Comparison of ENCODE assay signal across 14 mouse cellular contexts in the genomic region with DNA sequence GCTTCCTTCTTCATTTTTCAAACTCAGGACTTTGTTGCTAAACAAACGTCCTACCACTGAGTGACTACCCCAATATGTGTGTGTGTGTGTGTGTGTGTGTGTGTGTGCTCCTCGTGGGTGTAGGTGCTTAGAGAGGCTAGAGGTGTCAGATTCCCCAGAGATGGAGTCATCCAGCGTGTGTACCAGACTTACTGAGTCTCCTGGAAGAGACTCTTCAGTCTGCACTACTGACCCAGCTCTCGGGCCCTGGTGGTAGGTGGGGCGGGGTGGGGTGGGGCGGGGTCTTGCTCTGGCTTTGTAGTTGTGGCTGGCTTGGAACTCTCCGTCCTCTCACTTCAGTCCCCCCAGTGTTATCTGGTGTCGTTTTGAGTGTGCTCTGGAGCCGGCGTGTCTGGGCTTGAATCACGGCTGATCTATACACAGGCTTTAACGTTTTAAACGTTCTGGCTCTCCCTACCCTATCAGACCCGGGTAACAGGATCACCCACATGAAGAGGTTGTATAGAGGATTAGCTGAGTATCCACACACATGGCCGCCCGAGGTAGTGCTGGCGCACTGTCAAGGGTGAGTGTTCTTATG. TPM values are rescaled to one million over a fixed set of nuclear protein-coding genes. Genes with fewer than 3 reads are reported as not detected.
A peak's percentile ranks its signal among the peaks of the same experiment; 100 is the strongest.
DNase-seq lines count a peak whose midpoint lies in the region; ATAC-seq and TF ChIP-seq lines count a peak whose summit lies in the region.
"Had no signal": no experiment of that assay in that cellular context is flagged by ENCODE, and none has a peak within 500 bp of the region (broad histone marks: within the 10 kb centered on the region; RNA-seq: fewer than 3 reads in every experiment).

No protein-coding gene starts in this region.

- no peaks in the 10 kb centered on the region for H3K9me3 ChIP-seq in kidney, embryonic 16.5 days (ENCODE audit: low read length)
- no peaks in the 10 kb centered on the region for H3K9me3 ChIP-seq in ES-Bruce4 (replicated peaks; ENCODE audit: control insufficient read depth, insufficient read depth, low read length, poor library complexity, severe bottlenecking)
- H3K9me3 ChIP-seq: intestine, embryonic 15.5 days had no signal

- no peak for TF ChIP-seq EP300 in ES-Bruce4 (IDR thresholded peaks at IDR 0.05; ENCODE audit: insufficient read depth, low read depth, low read length)

- H3K27me3 ChIP-seq in kidney, embryonic 16.5 days (ENCODE audit: insufficient read depth, low read length): no peaks in the 10 kb centered on the region
- no peaks in the 10 kb centered on the region for H3K27me3 ChIP-seq in ES-Bruce4 (ENCODE audit: control insufficient read depth, insufficient read depth, low read length, poor library complexity, severe bottlenecking)
- H3K27me3 ChIP-seq: intestine, embryonic 15.5 days had no signal

- peaks cover 8% of the 10 kb centered on the region; the same call in 1 of the 2 replicates for H3K36me3 ChIP-seq in kidney, embryonic 16.5 days (ENCODE audit: insufficient read depth, low read length)
- H3K36me3 ChIP-seq in ES-Bruce4 (ENCODE audit: control insufficient read depth, insufficient read depth, low read length, poor library complexity, severe bottlenecking): no peaks in the 10 kb centered on the region

- intact Hi-C loops in gastrocnemius, adult 2 months (cut with DNase I): no loop called here
- intact Hi-C loops in left cerebral cortex, postnatal 14 days (cut with DNase I): loop anchor here (10.0 kb wide), 1 partner anchor 257 kb away; the partner anchor contains the start of gene Asic1

- TF ChIP-seq CTCF in gastrocnemius, adult 2 months (IDR thresholded peaks at IDR 0.05): no peak
- TF ChIP-seq CTCF in ES-Bruce4 (IDR thresholded peaks at IDR 0.05; ENCODE audit: low read depth, low read length): no peak
- TF ChIP-seq CTCF in embryonic fibroblast, embryonic 13.5 days (IDR thresholded peaks at IDR 0.05; ENCODE audit: borderline replicate concordance, insufficient read depth, low read length): no peak

- H3K4me1 ChIP-seq in kidney, embryonic 16.5 days (ENCODE audit: insufficient read depth, low read length): peaks cover 39% of the 10 kb centered on the region
- no peaks in the 10 kb centered on the region for H3K4me1 ChIP-seq in ES-Bruce4 (ENCODE audit: control insufficient read depth, insufficient read depth, low read length)
- peaks cover 8% of the 10 kb centered on the region for H3K4me1 ChIP-seq in embryonic fibroblast, embryonic 13.5 days (ENCODE audit: control insufficient read depth, insufficient read depth, low read length)

- WGBS in kidney, embryonic 16.5 days: 35% methylated on average over 17 of the region's 17 CpGs

- peak overlapping the region; percentile 24; the same call in 1 of the 2 replicates for H3K27ac ChIP-seq in gastrocnemius, adult 2 months
- 0 out of 2 replicates have a peak overlapping the region, but pooled peaks have one; percentile 1 for H3K27ac ChIP-seq in kidney, embryonic 16.5 days (ENCODE audit: low read length)
- peak overlapping the region; percentile 86 for H3K27ac ChIP-seq in ES-Bruce4 (ENCODE audit: insufficient read depth, low read length)
- peak overlapping the region; percentile 63 for H3K27ac ChIP-seq in embryonic fibroblast, embryonic 13.5 days (ENCODE audit: insufficient read depth, low read length)
- H3K27ac ChIP-seq: intestine, embryonic 15.5 days had no signal

- no peak overlapping the region for H3K4me3 ChIP-seq in gastrocnemius, adult 2 months
- no peak overlapping the region for H3K4me3 ChIP-seq in kidney, embryonic 16.5 days (ENCODE audit: low read length)
- H3K4me3 ChIP-seq in ES-Bruce4 (ENCODE audit: low read depth, low read length): peak overlapping the region; percentile 47
- no peak overlapping the region for H3K4me3 ChIP-seq in embryonic fibroblast, embryonic 13.5 days (ENCODE audit: insufficient read depth, low read length)
- H3K4me3 ChIP-seq: intestine, embryonic 15.5 days had no signal

- H3K4me2 ChIP-seq in kidney, embryonic 16.5 days (replicated peaks; ENCODE audit: low read depth, low read length): no peak overlapping the region
- H3K4me2 ChIP-seq: intestine, embryonic 15.5 days had no signal

- no peak for TF ChIP-seq POLR2A in ES-Bruce4 (IDR thresholded peaks at IDR 0.05; ENCODE audit: insufficient read depth, low read length)
- no peak for TF ChIP-seq POLR2A in embryonic fibroblast, embryonic 13.5 days (IDR thresholded peaks at IDR 0.05; ENCODE audit: low read depth, low read length)

- no peak for ATAC-seq in kidney, embryonic 16.5 days (ENCODE audit: low FRiP score, low TSS enrichment)
- ATAC-seq: intestine, embryonic 15.5 days had no signal

- H3K9ac ChIP-seq in kidney, embryonic 16.5 days (replicated peaks; ENCODE audit: low read length): no peak overlapping the region
- peak overlapping the region; percentile 63 for H3K9ac ChIP-seq in ES-Bruce4 (ENCODE audit: low read depth, poor library complexity, severe bottlenecking)
- H3K9ac ChIP-seq: intestine, embryonic 15.5 days had no signal

- DNase-seq in gastrocnemius, adult 2 months: no peak
- DNase-seq in gastrocnemius, postnatal 10 days: no peak
- no peak for DNase-seq in kidney, adult 9 months
- DNase-seq in left cerebral cortex, postnatal 14 days (ENCODE audit: low spot score in 2 of 2): no peak
- DNase-seq in left cerebral cortex, adult 8-10 months (ENCODE audit: low spot score in 2 of 2): no peak
- DNase-seq: B cell, adult 2 months; cerebellum, adult 9-10 months; kidney, postnatal 25 days; layer of hippocampus, postnatal 36 days; thymus, postnatal 14 days had no signal

RNA-seq across cellular contexts. Expression of gene Tmbim6, which starts 25.1 kb away (rescaled TPM):
- 100 to 1,000 TPM; 181 to 184 TPM for total RNA-seq in gastrocnemius, adult 2 months (2021)
- 100 to 1,000 TPM; 189 to 194 TPM for total RNA-seq in gastrocnemius, postnatal 10 days (2021)
- polyA plus RNA-seq in kidney, embryonic 16.5 days (2015; fragmentation: Nextera tagmentation; extraction: Ambion mirVana): 634 and 653 TPM in 2 replicates
- 429 and 499 TPM in 2 replicates for polyA plus RNA-seq in ES-Bruce4 (2011; ENCODE audit: insufficient read depth, insufficient read length, low read depth, missing spikeins)
- 419 and 479 TPM in 2 replicates for polyA plus RNA-seq in embryonic fibroblast, embryonic 13.5 days (2011; ENCODE audit: insufficient read length, low read depth, missing spikeins)
- 100 to 1,000 TPM; 330 to 349 TPM for total RNA-seq in left cerebral cortex, postnatal 14 days (2021)
- total RNA-seq in left cerebral cortex, adult 8-10 months (2022): 100 to 1,000 TPM; 336 to 365 (median 345) TPM

RNA-seq across cellular contexts. Expression of gene Nckap5l, which starts 39.8 kb away (rescaled TPM):
- 1 to 10 TPM; 2.3 to 2.7 TPM for total RNA-seq in gastrocnemius, adult 2 months (2021)
- total RNA-seq in gastrocnemius, postnatal 10 days (2021): 10 to 100 TPM; 12.3 to 21.0 TPM
- 9.3 and 10.9 TPM in 2 replicates for polyA plus RNA-seq in kidney, embryonic 16.5 days (2015; fragmentation: Nextera tagmentation; extraction: Ambion mirVana)
- 6.1 and 10.4 TPM in 2 replicates for polyA plus RNA-seq in ES-Bruce4 (2011; ENCODE audit: insufficient read depth, insufficient read length, low read depth, missing spikeins)
- 11.6 and 18.6 TPM in 2 replicates for polyA plus RNA-seq in embryonic fibroblast, embryonic 13.5 days (2011; ENCODE audit: insufficient read length, low read depth, missing spikeins)
- 10 to 100 TPM; 27.6 to 35.6 TPM for total RNA-seq in left cerebral cortex, postnatal 14 days (2021)
- 10 to 100 TPM; 19.1 to 22.9 (median 19.5) TPM for total RNA-seq in left cerebral cortex, adult 8-10 months (2022)

RNA-seq across cellular contexts. Expression of gene Fmnl3, which starts 47.5 kb away (rescaled TPM):
- 1 to 10 TPM; 5.5 to 7.2 TPM for total RNA-seq in gastrocnemius, adult 2 months (2021)
- total RNA-seq in gastrocnemius, postnatal 10 days (2021): 10 to 100 TPM; 17.6 to 26.2 TPM
- 27.1 and 29.8 TPM in 2 replicates for polyA plus RNA-seq in kidney, embryonic 16.5 days (2015; fragmentation: Nextera tagmentation; extraction: Ambion mirVana)
- 10.1 and 10.2 TPM in 2 replicates for polyA plus RNA-seq in ES-Bruce4 (2011; ENCODE audit: insufficient read depth, insufficient read length, low read depth, missing spikeins)
- 49.5 and 51.2 TPM in 2 replicates for polyA plus RNA-seq in embryonic fibroblast, embryonic 13.5 days (2011; ENCODE audit: insufficient read length, low read depth, missing spikeins)
- 10 to 100 TPM; 11.3 to 13.4 TPM for total RNA-seq in left cerebral cortex, postnatal 14 days (2021)
- total RNA-seq in left cerebral cortex, adult 8-10 months (2022): 10 to 100 TPM; 10.7 to 14.2 (median 12.7) TPM

RNA-seq across cellular contexts. Expression of gene Bcdin3d, which starts 56.7 kb away (rescaled TPM):
- 1 to 10 TPM; 4.3 to 4.5 TPM for total RNA-seq in gastrocnemius, adult 2 months (2021)
- 1 to 10 TPM; 5.3 TPM for total RNA-seq in gastrocnemius, postnatal 10 days (2021)
- polyA plus RNA-seq in kidney, embryonic 16.5 days (2015; fragmentation: Nextera tagmentation; extraction: Ambion mirVana): 16.8 and 18.2 TPM in 2 replicates
- 10.7 and 12.5 TPM in 2 replicates for polyA plus RNA-seq in ES-Bruce4 (2011; ENCODE audit: insufficient read depth, insufficient read length, low read depth, missing spikeins)
- polyA plus RNA-seq in embryonic fibroblast, embryonic 13.5 days (2011; ENCODE audit: insufficient read length, low read depth, missing spikeins): 3.5 and 5.8 TPM in 2 replicates
- total RNA-seq in left cerebral cortex, postnatal 14 days (2021): 1 to 10 TPM; 4.7 to 4.8 TPM
- total RNA-seq in left cerebral cortex, adult 8-10 months (2022): 1 to 10 TPM; 4.5 to 6.2 (median 6.2) TPM

Comparison
In these comparisons a context has a peak if more than half of its experiments do, and no peak if none do; other contexts are left out.
1. H3K27ac ChIP-seq: peak in every context shown above with its lines; median percentile 86 in ES-Bruce4; 63 in embryonic fibroblast, embryonic 13.5 days; 24 in gastrocnemius, adult 2 months; 1 in kidney, embryonic 16.5 days.